In the genomic region with DNA sequence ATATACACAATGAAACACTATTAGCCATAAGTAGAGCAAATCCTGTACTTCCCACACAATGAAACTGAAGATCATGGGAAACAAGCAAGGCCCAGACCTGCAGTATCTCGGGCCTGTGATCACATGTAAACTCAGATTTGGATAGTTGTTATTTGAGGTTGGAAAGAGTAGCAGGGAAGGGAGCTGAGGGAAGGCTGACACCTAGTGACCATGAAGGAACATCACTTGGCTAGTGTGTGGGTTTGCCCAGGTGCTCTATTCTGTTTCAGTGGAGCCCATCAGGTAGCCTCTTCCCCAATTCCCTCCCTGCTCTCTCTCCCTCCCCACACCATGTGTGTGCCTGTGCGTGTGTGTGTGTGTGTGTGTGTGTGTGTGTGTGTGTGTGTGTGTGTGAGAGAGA, we compare ENCODE assay signal across 14 mouse cellular contexts. TPM values are rescaled to one million over a fixed set of nuclear protein-coding genes. Genes with fewer than 3 reads are reported as not detected.
DNase-seq lines count a peak whose midpoint lies in the region; ATAC-seq and TF ChIP-seq lines count a peak whose summit lies in the region.
"Had no signal": no experiment of that assay in that cellular context is flagged by ENCODE, and none has a peak within 500 bp of the region (broad histone marks: within the 10 kb centered on the region; RNA-seq: fewer than 3 reads in every experiment).

No protein-coding gene starts in this region.

- no peak overlapping the region for H3K27ac ChIP-seq in forebrain, embryonic 12.5 days
- H3K27ac ChIP-seq in forebrain, embryonic 11.5 days (ENCODE audit: low read depth, low read length), result no peak overlapping the region
- no peak overlapping the region for H3K27ac ChIP-seq in left cerebral cortex, adult 2 months
- no peak overlapping the region for H3K27ac ChIP-seq in midbrain, embryonic 15.5 days
- H3K27ac ChIP-seq: embryonic facial prominence, embryonic 12.5 days; limb, embryonic 10.5 days; stomach, embryonic 15.5 days had no signal

- H3K27me3 ChIP-seq in forebrain, embryonic 12.5 days, result no peaks in the 10 kb centered on the region
- H3K27me3 ChIP-seq in forebrain, embryonic 11.5 days (ENCODE audit: control insufficient read depth, insufficient read depth, low read length), result no peaks in the 10 kb centered on the region
- H3K27me3 ChIP-seq in midbrain, embryonic 15.5 days (replicated peaks), result no peaks in the 10 kb centered on the region
- H3K27me3 ChIP-seq: embryonic facial prominence, embryonic 12.5 days; stomach, embryonic 15.5 days had no signal

- H3K9ac ChIP-seq in forebrain, embryonic 12.5 days, result no peak overlapping the region
- H3K9ac ChIP-seq in forebrain, embryonic 11.5 days (ENCODE audit: low read length), result no peak overlapping the region
- H3K9ac ChIP-seq in midbrain, embryonic 15.5 days, result no peak overlapping the region
- H3K9ac ChIP-seq: embryonic facial prominence, embryonic 12.5 days; stomach, embryonic 15.5 days had no signal

- peak; percentile 38 for TF ChIP-seq CTCF in left cerebral cortex, adult 2 months (IDR thresholded peaks at IDR 0.05)

- H3K4me3 ChIP-seq in forebrain, embryonic 12.5 days (replicated peaks), result no peak overlapping the region
- H3K4me3 ChIP-seq in forebrain, embryonic 11.5 days (ENCODE audit: low read depth, low read length), result no peak overlapping the region
- H3K4me3 ChIP-seq in left cerebral cortex, adult 2 months, result no peak overlapping the region
- no peak overlapping the region for H3K4me3 ChIP-seq in midbrain, embryonic 15.5 days
- H3K4me3 ChIP-seq: embryonic facial prominence, embryonic 12.5 days; limb, embryonic 10.5 days; stomach, embryonic 15.5 days had no signal

- H3K9me3 ChIP-seq in forebrain, embryonic 12.5 days, result no peaks in the 10 kb centered on the region
- H3K9me3 ChIP-seq in forebrain, embryonic 11.5 days (ENCODE audit: control insufficient read depth, low read length), result no peaks in the 10 kb centered on the region
- no peaks in the 10 kb centered on the region for H3K9me3 ChIP-seq in midbrain, embryonic 15.5 days
- H3K9me3 ChIP-seq: embryonic facial prominence, embryonic 12.5 days; limb, embryonic 10.5 days; stomach, embryonic 15.5 days had no signal

- 76% methylated on average over 1 of the region's 2 CpGs for WGBS in forebrain, embryonic 12.5 days
- 78% methylated on average over 1 of the region's 2 CpGs for WGBS in forebrain, embryonic 11.5 days
- 78% methylated on average over 2 of the region's 2 CpGs for WGBS in midbrain, embryonic 15.5 days

- H3K36me3 ChIP-seq in forebrain, embryonic 12.5 days (replicated peaks), result no peaks in the 10 kb centered on the region
- no peaks in the 10 kb centered on the region for H3K36me3 ChIP-seq in forebrain, embryonic 11.5 days (ENCODE audit: control insufficient read depth, insufficient read depth, low read length)
- no peaks in the 10 kb centered on the region for H3K36me3 ChIP-seq in midbrain, embryonic 15.5 days (replicated peaks)
- H3K36me3 ChIP-seq: embryonic facial prominence, embryonic 12.5 days; limb, embryonic 10.5 days; stomach, embryonic 15.5 days had no signal

- intact Hi-C loops in left cerebral cortex, adult 2 months (cut with DNase I), result no loop called here
- intact Hi-C loops in left cerebral cortex, postnatal 10 days (cut with DNase I), result no loop called here

- ATAC-seq in forebrain, embryonic 12.5 days (ENCODE audit: low FRiP score), result peak; percentile 33; the same call in 1 of the 2 replicates
- no peak for ATAC-seq in forebrain, embryonic 11.5 days (replicated peaks; ENCODE audit: low FRiP score)
- 0 out of 2 replicates have a peak, but pooled peaks have one; percentile 44 for ATAC-seq in midbrain, embryonic 15.5 days (replicated peaks)
- ATAC-seq: intestine, embryonic 16.5 days had no signal

- no peak for DNase-seq in forebrain, embryonic 11.5 days (ENCODE audit: low spot score)
- no peak for DNase-seq in left cerebral cortex, adult 2 months (ENCODE audit: extremely low spot score in 1 of 2, low spot score in 2 of 2)
- DNase-seq in left cerebral cortex, postnatal 10 days (ENCODE audit: extremely low spot score in 1 of 2, low spot score in 2 of 2), result no peak
- DNase-seq in ZHBTc4 (ENCODE audit: low read depth, low spot score), result peak; percentile 6
- no peak for DNase-seq in gastrocnemius, postnatal 10 days
- no peak for DNase-seq in gastrocnemius, postnatal 25 days
- DNase-seq: adrenal gland, postnatal 14 days; heart, adult 18-20 months had no signal

- no peaks in the 10 kb centered on the region for H3K4me1 ChIP-seq in forebrain, embryonic 12.5 days
- no peaks in the 10 kb centered on the region for H3K4me1 ChIP-seq in forebrain, embryonic 11.5 days (replicated peaks; ENCODE audit: control insufficient read depth, insufficient read depth, low read length)
- H3K4me1 ChIP-seq in midbrain, embryonic 15.5 days, result no peaks in the 10 kb centered on the region
- H3K4me1 ChIP-seq: embryonic facial prominence, embryonic 12.5 days; stomach, embryonic 15.5 days had no signal

- H3K4me2 ChIP-seq in forebrain, embryonic 12.5 days, result no peak overlapping the region
- H3K4me2 ChIP-seq in forebrain, embryonic 11.5 days (ENCODE audit: low read depth, low read length, severe bottlenecking), result no peak overlapping the region
- H3K4me2 ChIP-seq in midbrain, embryonic 15.5 days, result no peak overlapping the region
- H3K4me2 ChIP-seq: embryonic facial prominence, embryonic 12.5 days; stomach, embryonic 15.5 days had no signal

RNA-seq across cellular contexts. Expression of a gene that starts 28.7 kb away (rescaled TPM):
- 7.9 and 8.9 TPM in 2 replicates for polyA plus RNA-seq in forebrain, embryonic 12.5 days (2016; fragmentation: Nextera tagmentation; extraction: Ambion mirVana)
- polyA plus RNA-seq in forebrain, embryonic 11.5 days (2014; fragmentation: Nextera tagmentation; extraction: Ambion mirVana), result 5.8 and 7.1 TPM in 2 replicates
- 100 to 1,000 TPM; 110 to 120 TPM for total RNA-seq in left cerebral cortex, adult 2 months (2021)
- 10 to 100 TPM; 91.6 to 96.0 TPM for total RNA-seq in left cerebral cortex, postnatal 10 days (2021)
- 9.2 and 10.6 TPM in 2 replicates for polyA plus RNA-seq in midbrain, embryonic 15.5 days (2015; fragmentation: Nextera tagmentation; extraction: Ambion mirVana)
- 10 to 100 TPM in 1 of 2 experiments, 1 to 10 TPM in 1; 6.6 to 12.0 TPM for total RNA-seq in gastrocnemius, postnatal 10 days (2021)
- total RNA-seq in gastrocnemius, postnatal 25 days (2021), result 1 to 10 TPM; 7.6 to 9.3 TPM

Comparison
In these comparisons a context has a peak if more than half of its experiments do, and no peak if none do; other contexts are left out.
1. RNA of a gene that starts 28.7 kb away (total RNA-seq): 110 to 120 TPM in left cerebral cortex, adult 2 months and 91.6 to 96.0 TPM in left cerebral cortex, postnatal 10 days; 6.6 to 12.0 TPM in gastrocnemius, postnatal 10 days and 7.6 to 9.3 TPM in gastrocnemius, postnatal 25 days; every median in the first group is over 4 times any median in the second.